Mouse (Mus musculus) midbrain, embryonic 16.5 days (tissue): ENCODE measurements around the gene Tmem131l. TPM values are rescaled to one million over a fixed set of nuclear protein-coding genes. Genes with fewer than 3 reads are reported as not detected.

Experiments used
- ATAC-seq: fragments of 200-750 bp; cut with Nextera tagmentation; 2 replicates; pipeline ENCODE4 v1.8.0; 2017; ENCODE audit warnings: moderate TSS enrichment
- H3K27ac ChIP-seq: fragments of 300-500 bp; sonication (generic); 2 replicates; pipeline ENCODE4 v1.5.1; 2014; ENCODE audit warnings: mild to moderate bottlenecking, low read length, mixed read lengths
- H3K27me3 ChIP-seq: fragments of 300-500 bp; sonication (generic); 2 replicates; pipeline ENCODE4 v1.6.1; 2014; ENCODE audit warnings: low read depth, low read length, mixed read lengths; ENCODE audit not compliant: control insufficient read depth, insufficient read depth
- H3K36me3 ChIP-seq: fragments of 300-500 bp; sonication (generic); 2 replicates; pipeline ENCODE4 v1.6.1; 2014; ENCODE audit warnings: mild to moderate bottlenecking, low read length, moderate library complexity, mixed read lengths; ENCODE audit not compliant: control insufficient read depth, insufficient read depth
- H3K4me1 ChIP-seq: fragments of 300-500 bp; sonication (generic); 2 replicates; pipeline ENCODE4 v1.6.1; 2014; ENCODE audit warnings: mild to moderate bottlenecking, low read length, mixed read lengths; ENCODE audit not compliant: control insufficient read depth, insufficient read depth
- H3K4me2 ChIP-seq: fragments of 300-500 bp; sonication (generic); 2 replicates; pipeline ENCODE4 v1.6.1; 2014; ENCODE audit warnings: mild to moderate bottlenecking, low read length, mixed read lengths
- H3K4me3 ChIP-seq: fragments of 300-500 bp; sonication (generic); 2 replicates; pipeline ENCODE4 v1.5.1; 2014; ENCODE audit warnings: low read depth, mild to moderate bottlenecking, low read length, moderate library complexity, mixed read lengths
- H3K9ac ChIP-seq: fragments of 300-500 bp; sonication (generic); 2 replicates; pipeline ENCODE4 v1.6.1; 2014; ENCODE audit warnings: low read depth, low read length, mixed read lengths
- H3K9me3 ChIP-seq: fragments of 300-500 bp; sonication (generic); replicated peaks from 2 replicates; pipeline ENCODE4 v1.6.1; 2014; ENCODE audit warnings: mild to moderate bottlenecking, low read length, mixed read lengths; ENCODE audit not compliant: control insufficient read depth, poor library complexity, severe bottlenecking
- WGBS: fragments of 180-500 bp; shearing (Covaris S2); extraction: QIAGEN DNeasy Blood & Tissue Kit; methylation state at CpG from one replicate; pipeline ENCODE4 v1.1.7; 2014; 5-methylcytosine and 5-hydroxymethylcytosine counted together
- polyA plus RNA-seq: library from polyadenylated mRNA; unstranded; fragments of >200 nt; fragmentation: Nextera tagmentation; extraction: Ambion mirVana; gene quantifications from 2 replicates; pipeline ENCODE4 v1.2.1, GENCODE M21; 2015

The Tmem131l gene
- polyA plus RNA-seq, 1 experiment from 2014 or later, result 53.8 TPM

DNA sequence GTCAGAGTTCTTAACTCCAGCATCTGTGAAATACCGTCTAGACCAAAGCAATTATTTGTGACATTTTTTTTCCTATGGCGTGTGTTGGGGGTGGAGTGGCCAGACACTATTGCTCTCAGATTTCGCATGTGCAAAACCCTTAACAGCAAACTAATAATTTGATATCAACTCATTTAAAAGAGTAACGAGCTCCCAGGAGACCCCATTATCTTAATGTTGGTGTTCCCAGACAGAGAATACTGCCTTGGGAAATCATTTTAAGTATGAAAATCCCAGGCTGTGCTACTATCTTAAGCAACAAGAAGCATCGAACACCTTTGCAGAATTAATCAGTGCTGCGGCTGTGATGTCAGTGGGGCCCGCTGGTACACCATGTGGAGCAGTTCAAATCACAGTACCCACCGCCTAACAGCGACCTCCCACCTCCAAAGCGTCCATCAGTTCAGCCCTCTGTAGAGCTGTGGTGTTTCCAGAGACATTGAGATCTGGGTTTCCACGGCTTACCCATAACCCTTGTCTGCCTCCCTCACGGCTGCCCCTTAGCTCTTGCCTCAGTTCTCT lies 15.4 kb downstream of the Tmem131l start:
- Histone ChIP-seq H3K27ac (no peak overlapping the region), H3K4me1 (peaks cover 22% of the 10 kb centered on the region), H3K4me3 (no peak overlapping the region), H3K4me2 (no peak overlapping the region), H3K9me3 (no peaks in the 10 kb centered on the region), H3K27me3 (no peaks in the 10 kb centered on the region), H3K9ac (no peak overlapping the region), H3K36me3 (no peaks in the 10 kb centered on the region)
- peak; percentile 54; the same call in 1 of the 2 replicates for ATAC-seq
- WGBS, result 56% methylated on average over 12 of the region's 12 CpGs

DNA sequence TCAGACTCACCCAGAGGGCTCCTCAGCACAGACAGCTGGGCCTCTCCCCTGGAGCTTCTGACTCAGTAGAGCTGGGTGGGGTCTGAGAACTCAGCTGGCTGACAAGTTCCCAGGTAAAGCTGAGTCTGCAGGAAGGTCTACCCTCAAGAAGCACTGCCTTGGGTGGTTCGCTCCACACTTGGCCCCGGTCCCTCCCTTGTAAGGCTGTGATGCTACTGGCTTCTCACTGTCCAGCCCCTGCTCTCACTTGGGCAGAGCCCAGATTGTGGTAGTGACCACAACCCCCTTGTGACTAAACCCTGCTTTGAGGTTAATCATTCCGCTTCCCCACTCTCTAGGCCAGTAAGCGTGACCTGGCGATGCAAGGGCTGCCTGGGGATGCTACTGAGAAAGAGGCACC lies 17.3 kb downstream of the Tmem131l start:
- ATAC-seq, result no peak
- Histone ChIP-seq H3K4me3 (no peak overlapping the region), H3K9ac (no peak overlapping the region; the same call in 1 of the 2 replicates), H3K27me3 (no peaks in the 10 kb centered on the region), H3K4me2 (no peak overlapping the region), H3K4me1 (peaks cover 22% of the 10 kb centered on the region), H3K9me3 (no peaks in the 10 kb centered on the region), H3K36me3 (no peaks in the 10 kb centered on the region), H3K27ac (no peak overlapping the region)
- WGBS, result 63% methylated on average over 5 of the region's 5 CpGs

DNA sequence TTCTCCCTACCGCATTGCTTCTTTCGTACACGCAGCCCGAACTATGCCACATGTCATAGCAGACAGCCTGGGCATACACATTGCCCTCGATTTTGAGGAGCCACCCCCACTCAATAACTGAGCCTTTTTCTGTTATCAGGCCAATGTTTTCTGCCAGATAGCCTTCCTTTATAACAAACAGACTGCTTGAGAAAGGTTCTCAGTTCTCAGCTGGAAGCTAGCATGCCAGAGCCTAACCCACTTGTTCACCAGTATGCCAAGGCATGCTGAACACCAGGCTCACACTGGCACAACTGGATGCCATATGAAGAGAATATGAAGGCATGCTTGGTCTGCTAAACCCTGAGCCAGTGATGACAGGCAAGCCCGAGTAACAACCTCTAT lies 17.8 kb downstream of the Tmem131l start:
- 83% methylated on average over 6 of the region's 6 CpGs for WGBS
- Histone ChIP-seq H3K4me2 (no peak overlapping the region), H3K27ac (no peak overlapping the region), H3K4me1 (peaks cover 22% of the 10 kb centered on the region), H3K9me3 (no peaks in the 10 kb centered on the region), H3K4me3 (no peak overlapping the region), H3K27me3 (no peaks in the 10 kb centered on the region), H3K36me3 (no peaks in the 10 kb centered on the region), H3K9ac (no peak overlapping the region)
- no peak for ATAC-seq

DNA sequence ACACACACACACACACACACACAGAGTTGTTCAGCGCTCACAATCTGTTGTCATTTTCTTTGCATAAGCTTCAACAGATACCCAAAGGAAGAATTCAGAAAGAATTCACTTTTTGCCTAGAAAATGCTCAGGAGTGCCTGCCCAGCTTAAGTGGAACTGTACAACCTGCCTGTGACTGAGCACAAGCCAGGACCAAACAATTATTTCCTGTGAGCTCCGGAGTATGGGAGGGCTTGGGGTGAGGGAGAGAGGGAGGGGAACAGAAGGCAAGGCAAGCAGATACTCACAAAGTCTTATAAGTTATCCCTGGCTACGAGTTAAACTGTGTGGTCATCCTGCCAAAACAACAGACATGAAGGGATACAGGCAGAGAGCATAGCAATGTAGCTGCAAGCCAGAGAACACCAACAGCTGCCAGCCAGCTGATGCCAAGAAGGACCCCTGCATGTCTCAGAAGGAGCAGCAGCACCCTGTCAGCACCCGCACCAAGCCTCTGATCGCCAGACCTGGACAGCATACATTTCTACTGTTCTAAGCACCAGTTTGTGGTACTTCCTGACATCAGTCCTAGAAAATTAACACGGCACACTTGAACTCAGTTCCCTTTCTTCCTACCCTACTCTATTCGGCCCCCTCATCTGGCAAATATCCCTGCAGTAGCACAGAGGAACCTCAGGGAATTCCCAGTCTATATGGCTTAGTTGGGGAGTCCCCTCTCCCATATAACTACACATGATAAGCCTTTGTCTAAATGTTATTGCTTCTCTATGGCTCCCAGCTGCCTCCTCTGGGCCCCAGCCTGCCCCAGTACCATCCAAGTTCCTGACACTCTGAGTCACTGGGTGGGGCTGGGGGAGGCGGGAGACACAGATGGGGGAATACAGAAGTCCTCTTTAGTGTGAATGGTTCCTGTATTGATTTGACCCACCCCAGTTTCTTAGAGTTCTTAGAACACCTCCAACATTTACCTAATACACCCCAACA lies 18.5 kb downstream of the Tmem131l start:
- no peaks in the 10 kb centered on the region for H3K27me3 ChIP-seq
- no peak overlapping the region for H3K4me2 ChIP-seq
- H3K4me1 ChIP-seq, result peaks cover 22% of the 10 kb centered on the region
- no peak for ATAC-seq
- no peak overlapping the region for H3K4me3 ChIP-seq
- WGBS, result 68% methylated on average over 8 of the region's 8 CpGs
- H3K9ac ChIP-seq, result no peak overlapping the region
- no peak overlapping the region for H3K27ac ChIP-seq
- no peaks in the 10 kb centered on the region for H3K9me3 ChIP-seq
- no peaks in the 10 kb centered on the region for H3K36me3 ChIP-seq

DNA sequence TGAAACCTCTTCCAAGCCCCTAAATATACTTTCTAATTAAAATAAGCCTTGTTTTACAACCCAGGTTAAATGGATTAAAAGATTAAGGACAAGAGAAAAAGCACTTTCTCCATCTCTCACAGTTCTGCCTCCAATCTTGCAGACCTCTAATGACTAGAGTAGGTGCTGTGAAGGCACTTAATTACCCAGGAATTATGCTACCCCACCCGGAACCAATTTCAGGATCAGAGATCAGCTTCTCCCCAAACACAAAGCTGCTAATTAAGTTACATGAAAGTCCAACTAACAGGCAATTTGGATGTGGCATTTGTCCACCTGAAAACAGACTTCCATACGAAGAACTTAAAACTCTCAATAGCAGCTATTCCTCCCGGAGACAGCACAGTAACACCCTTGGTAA lies 19.4 kb downstream of the Tmem131l start:
- WGBS, result 21% methylated on average over 3 of the region's 3 CpGs
- H3K4me2 ChIP-seq, result no peak overlapping the region
- no peak overlapping the region for H3K27ac ChIP-seq
- H3K9ac ChIP-seq, result no peak overlapping the region
- no peaks in the 10 kb centered on the region for H3K36me3 ChIP-seq
- H3K9me3 ChIP-seq, result no peaks in the 10 kb centered on the region
- H3K4me3 ChIP-seq, result no peak overlapping the region
- no peaks in the 10 kb centered on the region for H3K27me3 ChIP-seq
- ATAC-seq, result no peak
- peaks cover 22% of the 10 kb centered on the region for H3K4me1 ChIP-seq

DNA sequence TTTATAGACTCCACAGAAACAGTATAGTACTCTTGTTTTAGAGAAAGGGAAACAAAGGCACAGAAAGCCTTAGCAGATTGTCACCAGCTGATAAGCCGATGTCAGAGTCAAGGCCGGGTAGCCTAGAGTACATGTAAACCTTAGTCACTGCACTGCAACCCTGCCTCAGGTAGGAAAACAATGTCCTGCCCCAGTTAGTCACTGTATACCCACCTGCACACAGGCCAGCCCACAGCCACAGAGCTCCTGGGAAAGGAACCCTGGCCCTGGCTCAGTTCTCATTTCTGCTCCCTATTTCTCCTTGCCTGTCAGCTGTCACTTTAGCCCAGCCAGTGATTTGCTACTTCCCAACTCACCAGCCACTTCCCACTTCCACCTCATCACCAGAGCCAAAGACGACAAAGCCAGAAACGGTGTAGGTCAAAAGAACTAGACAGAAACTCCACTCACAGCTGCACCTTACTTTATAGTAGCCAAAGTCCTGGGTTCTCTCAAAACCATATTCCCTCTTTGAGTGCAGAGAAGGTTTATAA lies 24.4 kb downstream of the Tmem131l start:
- Histone ChIP-seq H3K27ac (no peak overlapping the region), H3K9ac (no peak overlapping the region), H3K4me3 (no peak overlapping the region), H3K4me1 (no peaks in the 10 kb centered on the region), H3K27me3 (no peaks in the 10 kb centered on the region), H3K9me3 (no peaks in the 10 kb centered on the region), H3K36me3 (peaks cover 5% of the 10 kb centered on the region; the same call in 1 of the 2 replicates), H3K4me2 (no peak overlapping the region)
- no peak for ATAC-seq
- 86% methylated on average over 4 of the region's 4 CpGs for WGBS

DNA sequence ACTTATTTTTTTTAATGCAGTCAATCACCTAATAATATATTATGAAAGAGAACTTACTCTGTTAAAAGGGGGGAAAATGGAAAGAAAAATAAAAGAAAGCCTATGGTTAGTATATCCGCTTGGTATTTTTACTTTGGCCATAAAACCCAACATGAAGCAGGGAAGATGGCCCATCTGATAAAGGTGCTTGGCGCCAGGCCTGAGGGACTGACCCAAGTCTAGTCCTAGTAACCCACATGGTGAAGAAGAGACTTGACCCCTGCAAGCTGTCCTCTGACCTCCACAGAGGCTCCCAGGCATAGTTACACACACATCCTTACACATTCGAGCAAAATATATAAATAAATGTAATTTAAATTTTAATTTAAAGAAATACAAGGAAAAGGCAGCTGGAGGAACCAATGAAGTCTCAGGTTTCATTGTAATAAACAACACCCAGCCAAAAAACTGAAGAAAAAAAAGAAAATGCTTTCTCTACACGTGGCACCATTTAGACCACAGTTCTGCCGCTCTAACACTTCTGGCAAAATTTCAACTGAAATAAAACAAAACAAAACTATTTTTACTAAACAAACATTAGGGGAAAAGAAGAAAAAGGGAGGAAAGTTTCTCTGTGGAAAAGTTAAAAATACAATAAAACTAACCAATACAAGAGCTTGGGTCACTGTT lies 28.8 kb downstream of the Tmem131l start:
- H3K9ac ChIP-seq, result no peak overlapping the region
- no peak overlapping the region for H3K4me3 ChIP-seq
- no peaks in the 10 kb centered on the region for H3K9me3 ChIP-seq
- H3K4me1 ChIP-seq, result no peaks in the 10 kb centered on the region
- no peak overlapping the region for H3K4me2 ChIP-seq
- no peak overlapping the region for H3K27ac ChIP-seq
- H3K36me3 ChIP-seq, result peaks cover 5% of the 10 kb centered on the region; the same call in 1 of the 2 replicates
- WGBS, result 84% methylated on average over 5 of the region's 5 CpGs
- no peaks in the 10 kb centered on the region for H3K27me3 ChIP-seq
- no peak for ATAC-seq

DNA sequence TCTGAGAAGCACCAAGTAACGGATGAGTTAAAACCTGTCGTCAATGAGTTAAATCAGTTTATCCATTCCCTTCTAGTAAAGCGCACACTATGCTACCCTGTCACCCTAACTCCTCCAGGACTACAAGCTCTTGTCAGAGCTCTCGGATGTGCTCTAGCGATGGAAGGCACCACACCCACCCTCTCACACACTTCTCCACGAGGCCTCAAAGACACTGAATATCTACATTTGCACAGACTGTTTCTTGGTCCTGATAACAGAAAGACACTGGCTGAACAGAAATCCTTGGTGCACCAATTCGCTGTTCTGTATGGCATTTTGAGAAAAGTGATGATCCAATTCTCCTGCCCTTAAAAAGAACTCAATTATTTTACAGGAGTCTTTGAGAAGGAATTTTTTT lies 34.0 kb downstream of the Tmem131l start:
- H3K9me3 ChIP-seq, result no peaks in the 10 kb centered on the region
- no peaks in the 10 kb centered on the region for H3K4me1 ChIP-seq
- no peaks in the 10 kb centered on the region for H3K36me3 ChIP-seq
- 93% methylated on average over 7 of the region's 7 CpGs for WGBS
- ATAC-seq, result no peak
- H3K4me2 ChIP-seq, result no peak overlapping the region
- no peak overlapping the region for H3K9ac ChIP-seq
- no peak overlapping the region for H3K27ac ChIP-seq
- no peaks in the 10 kb centered on the region for H3K27me3 ChIP-seq
- no peak overlapping the region for H3K4me3 ChIP-seq
